Mouse (Mus musculus) cortical plate, adult 2 months (tissue): ENCODE measurements at regions not wholly inside any gene's neighbourhood (a gene's known extent, or its start where the extent isn't known, plus 50 kb on each side); places are given as distances from the start of the nearest gene placed in this dataset.

Experiments
- CTCF ChIP-seq: fragments of 200-500 bp; IDR thresholded peaks from 2 replicates; pipeline ENCODE4 v1.5.1; 2011; ENCODE audit warnings: mild to moderate bottlenecking, control low read depth, low read length; ENCODE audit not compliant: insufficient read depth; ENCODE audit errors: extremely low read depth
- POLR2A ChIP-seq: fragments of 200-500 bp; IDR thresholded peaks from 2 replicates; pipeline ENCODE4 v1.6.1; 2011; ENCODE audit warnings: mild to moderate bottlenecking, low read length, control low read depth; ENCODE audit not compliant: insufficient read depth; ENCODE audit errors: extremely low read depth

DNA sequence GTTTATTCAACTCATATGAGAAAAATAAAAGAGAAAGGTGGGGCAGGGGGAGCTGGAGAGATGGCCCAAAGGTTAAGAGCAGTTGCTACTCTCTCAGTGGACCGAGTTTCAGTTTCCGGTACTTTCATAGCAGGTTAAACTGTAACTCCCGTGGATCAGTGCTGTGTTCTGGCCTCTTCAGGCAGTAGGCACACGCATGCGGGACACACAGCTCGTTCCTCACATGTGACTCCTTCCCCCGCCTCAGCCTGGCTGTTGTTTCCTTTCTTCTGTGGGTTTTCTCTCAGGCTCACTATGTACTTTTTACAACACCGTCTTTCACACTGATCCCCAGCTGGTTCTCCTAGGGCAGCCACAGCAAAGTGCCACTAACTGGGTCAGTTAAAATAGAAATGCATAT is 175.4 kb downstream of the Ktn1 start:
- TF ChIP-seq CTCF: no peak
- TF ChIP-seq POLR2A: no peak
